Mouse (Mus musculus) C2C12 (cell line): ENCODE measurements around the gene Cyb5b. TPM values are rescaled to one million over a fixed set of nuclear protein-coding genes. Genes with fewer than 3 reads are reported as not detected.

Source experiments
- H3K27me3 ChIP-seq: one replicate; pipeline ENCODE4 v1.6.1; 2011; ENCODE audit not compliant: control insufficient read depth, insufficient read depth, insufficient read length
- H3K36me3 ChIP-seq: one replicate; pipeline ENCODE4 v1.6.1; 2011; ENCODE audit not compliant: control insufficient read depth, insufficient read depth
- H3K4me3 ChIP-seq: one replicate; pipeline ENCODE4 v1.5.1; 2011; ENCODE audit warnings: mild to moderate bottlenecking, control low read depth; ENCODE audit not compliant: poor library complexity, insufficient read depth, severe bottlenecking
- H3K79me2 ChIP-seq: one replicate; pipeline ENCODE4 v1.6.1; 2011; ENCODE audit not compliant: control insufficient read depth, insufficient read depth
- H3K79me3 ChIP-seq: one replicate; pipeline ENCODE4 v1.6.1; 2011; ENCODE audit warnings: low read depth, control low read depth
- H3ac ChIP-seq: one replicate; pipeline ENCODE3; 2011; ENCODE audit warnings: low read depth; ENCODE audit not compliant: control insufficient read depth, insufficient read length
- CEBPB ChIP-seq: IDR thresholded peaks from one replicate; pipeline ENCODE4 v1.6.1; 2011; ENCODE audit warnings: low read depth, mild to moderate bottlenecking, control low read depth, moderate library complexity
- CTCF ChIP-seq: IDR thresholded peaks from one replicate; pipeline ENCODE4 v1.5.1; 2011; ENCODE audit not compliant: control insufficient read depth, insufficient read depth, insufficient read length
- FOSL1 ChIP-seq: IDR thresholded peaks from one replicate; pipeline ENCODE4 v1.8.0; 2011; ENCODE audit warnings: mild to moderate bottlenecking, low read length; ENCODE audit not compliant: poor library complexity, insufficient read depth, severe bottlenecking
- MAX ChIP-seq: IDR thresholded peaks from one replicate; pipeline ENCODE4 v1.6.1; 2011; ENCODE audit warnings: mild to moderate bottlenecking, control low read depth
- MYOD1 ChIP-seq: IDR thresholded peaks from one replicate; pipeline ENCODE4 v1.6.1; 2011; ENCODE audit warnings: low read depth; ENCODE audit not compliant: control insufficient read depth, insufficient read length
- MYOG ChIP-seq: IDR thresholded peaks from one replicate; pipeline ENCODE4 v1.6.1; 2011; ENCODE audit not compliant: control insufficient read depth, insufficient read length; ENCODE audit errors: extremely low read depth
- USF1 ChIP-seq: IDR thresholded peaks from one replicate; pipeline ENCODE4 v1.6.1; 2011; ENCODE audit warnings: low read depth, mild to moderate bottlenecking, control low read depth, moderate library complexity
- polyA plus RNA-seq: library from polyadenylated mRNA; unstranded; fragments of >200 nt; fragmentation: generic; extraction: Trizol; gene quantifications from one replicate; pipeline ENCODE4 v1.2.1, GENCODE M21; 2012; ENCODE audit warnings: missing spikeins

Cyb5b gene
- polyA plus RNA-seq, 1 experiment, result 68.5 TPM

- Histone ChIP-seq H3K79me3 (no peaks in the 10 kb centered on the region), H3K4me3 (no peak overlapping the region), H3K36me3 (no peaks in the 10 kb centered on the region), H3ac (no peak overlapping the region), H3K79me2 (no peaks in the 10 kb centered on the region), H3K27me3 (no peaks in the 10 kb centered on the region)
- no peak for TF ChIP-seq MYOG
These were observed 33.4 kb upstream of the Cyb5b start for GRCm38 (mm10) chr8:107117019-107117418.

GRCm38 (mm10) chr8:107118803-107119233 lies 31.6 kb upstream of the Cyb5b start:
- Histone ChIP-seq H3K4me3 (no peak overlapping the region), H3K36me3 (no peaks in the 10 kb centered on the region), H3ac (no peak overlapping the region), H3K27me3 (no peaks in the 10 kb centered on the region), H3K79me2 (no peaks in the 10 kb centered on the region), H3K79me3 (no peaks in the 10 kb centered on the region)
- TF ChIP-seq USF1, result no peak
- no peak for TF ChIP-seq FOSL1
- TF ChIP-seq MYOG, result no peak
- no peak for TF ChIP-seq MAX
- TF ChIP-seq CTCF, result no peak
- no peak for TF ChIP-seq CEBPB
- TF ChIP-seq MYOD1, result no peak

GRCm38 (mm10) chr8:107119412-107119811 lies 31.0 kb upstream of the Cyb5b start:
- H3K79me3 ChIP-seq, result no peaks in the 10 kb centered on the region
- no peak for TF ChIP-seq CTCF
- TF ChIP-seq FOSL1, result no peak
- no peak for TF ChIP-seq CEBPB
- TF ChIP-seq MAX, result no peak
- TF ChIP-seq USF1, result no peak
- no peak for TF ChIP-seq MYOG
- TF ChIP-seq MYOD1, result no peak
- no peaks in the 10 kb centered on the region for H3K36me3 ChIP-seq
- no peak overlapping the region for H3K4me3 ChIP-seq
- no peak overlapping the region for H3ac ChIP-seq
- H3K27me3 ChIP-seq, result no peaks in the 10 kb centered on the region
- H3K79me2 ChIP-seq, result no peaks in the 10 kb centered on the region

GRCm38 (mm10) chr8:107120806-107121205 lies 29.6 kb upstream of the Cyb5b start:
- no peak for TF ChIP-seq CTCF
- no peak for TF ChIP-seq FOSL1
- TF ChIP-seq USF1, result no peak
- TF ChIP-seq CEBPB, result no peak
- no peak for TF ChIP-seq MAX
- TF ChIP-seq MYOG, result no peak
- TF ChIP-seq MYOD1, result no peak
- Histone ChIP-seq H3K79me3 (no peaks in the 10 kb centered on the region), H3K79me2 (no peaks in the 10 kb centered on the region), H3K36me3 (no peaks in the 10 kb centered on the region), H3ac (no peak overlapping the region), H3K27me3 (no peaks in the 10 kb centered on the region), H3K4me3 (no peak overlapping the region)

GRCm38 (mm10) chr8:107121681-107122291 lies 28.7 kb upstream of the Cyb5b start:
- Histone ChIP-seq H3K79me3 (no peaks in the 10 kb centered on the region), H3ac (no peak overlapping the region), H3K4me3 (no peak overlapping the region), H3K27me3 (no peaks in the 10 kb centered on the region), H3K36me3 (no peaks in the 10 kb centered on the region), H3K79me2 (no peaks in the 10 kb centered on the region)
- TF ChIP-seq MAX (no peak), MYOD1 (no peak), MYOG (no peak), FOSL1 (no peak), USF1 (no peak), CEBPB (no peak), CTCF (no peak)

- TF ChIP-seq MAX (no peak), FOSL1 (no peak), MYOD1 (no peak), CEBPB (no peak), USF1 (no peak), CTCF (no peak), MYOG (no peak)
- Histone ChIP-seq H3ac (no peak overlapping the region), H3K4me3 (no peak overlapping the region), H3K79me2 (no peaks in the 10 kb centered on the region), H3K79me3 (no peaks in the 10 kb centered on the region), H3K36me3 (no peaks in the 10 kb centered on the region), H3K27me3 (no peaks in the 10 kb centered on the region)
These were observed 27.3 kb upstream of the Cyb5b start for GRCm38 (mm10) chr8:107123063-107123614.
